Mouse (Mus musculus) spleen, adult 2 months (tissue): ENCODE results near the gene C730034F03Rik. TPM values are rescaled to one million over a fixed set of nuclear protein-coding genes. Genes with fewer than 3 reads are reported as not detected.
A peak's percentile ranks its signal among the peaks of the same experiment; 100 is the strongest.

Experiments used
- DNase-seq, 2 experiments: peaks; one replicate each; pipeline versions ENCODE4 v3.0.0 to v3.0.0-alpha.2; 2012 to 2021; ENCODE audit warnings: low spot score in 2 of 2, low read depth in 1 of 2
- H3K27ac ChIP-seq: fragments of 200-500 bp; 2 replicates; pipeline ENCODE4 v1.5.1; 2012; ENCODE audit warnings: low read length, inconsistent platforms; ENCODE audit not compliant: insufficient read depth
- H3K27me3 ChIP-seq: fragments of 200-500 bp; 2 replicates; pipeline ENCODE4 v1.6.1; 2012; ENCODE audit warnings: mild to moderate bottlenecking, moderate library complexity, low read length, inconsistent platforms; ENCODE audit not compliant: control insufficient read depth, insufficient read depth
- H3K36me3 ChIP-seq: fragments of 200-500 bp; 2 replicates; pipeline ENCODE4 v1.6.1; 2012; ENCODE audit warnings: mild to moderate bottlenecking, low read length, inconsistent platforms; ENCODE audit not compliant: control insufficient read depth, insufficient read depth
- H3K4me1 ChIP-seq: fragments of 200-500 bp; 2 replicates; pipeline ENCODE4 v1.6.1; 2011; ENCODE audit warnings: inconsistent platforms; ENCODE audit not compliant: control insufficient read depth, insufficient read depth, insufficient read length
- H3K4me3 ChIP-seq: fragments of 200-500 bp; 2 replicates; pipeline ENCODE4 v1.5.1; 2011; ENCODE audit warnings: mild to moderate bottlenecking, inconsistent platforms; ENCODE audit not compliant: insufficient read depth, insufficient read length; ENCODE audit errors: extremely low read depth
- CTCF ChIP-seq: fragments of 200-500 bp; IDR thresholded peaks from 2 replicates; pipeline ENCODE4 v1.5.1; 2011; ENCODE audit warnings: mild to moderate bottlenecking, inconsistent platforms; ENCODE audit not compliant: insufficient read depth, insufficient read length, insufficient replicate concordance; ENCODE audit errors: extremely low read depth
- POLR2A ChIP-seq: fragments of 200-500 bp; IDR thresholded peaks from 2 replicates; pipeline ENCODE4 v1.6.1; 2011; ENCODE audit warnings: low read depth, low read length, inconsistent platforms
- WGBS: fragments of 180-500 bp; shearing (Covaris S2); methylation state at CpG from one replicate; pipeline ENCODE4 v1.1.7; 2018; 5-methylcytosine and 5-hydroxymethylcytosine counted together
- polyA plus RNA-seq: library from polyadenylated mRNA; depleted of rRNA; stranded (reverse); fragments of >200 nt; gene quantifications from 2 replicates; pipeline ENCODE4 v1.2.3, GENCODE M21; 2012

C730034F03Rik gene
- polyA plus RNA-seq, 1 experiment, result 0.82 TPM

DNA sequence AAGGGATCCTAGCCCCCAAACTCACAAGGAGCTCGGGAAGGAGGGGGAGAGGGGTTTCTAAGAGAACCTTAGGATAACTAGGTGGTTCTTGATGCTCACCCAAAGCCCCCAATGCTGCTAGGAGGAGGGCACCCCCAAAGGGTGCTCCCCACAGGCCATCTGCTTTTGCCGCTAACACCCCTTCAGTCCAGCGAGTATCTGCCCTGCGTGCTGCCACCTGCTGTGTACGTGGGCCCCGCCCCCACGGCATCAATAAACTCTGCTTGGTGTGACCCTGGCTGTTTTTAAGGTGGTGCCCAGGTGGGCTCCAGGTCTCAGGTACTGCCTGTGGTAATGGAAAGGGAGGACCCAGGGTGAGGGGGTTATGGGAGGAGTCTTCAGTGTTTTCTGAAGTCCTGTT, 32.8 kb downstream of the C730034F03Rik start:
- Histone ChIP-seq H3K27me3 (0 out of 2 replicates have a peak, but pooled peaks cover 1% of the 10 kb centered on the region), H3K36me3 (no peaks in the 10 kb centered on the region)
- TF ChIP-seq POLR2A, result no peak
- TF ChIP-seq CTCF, result no peak

DNA sequence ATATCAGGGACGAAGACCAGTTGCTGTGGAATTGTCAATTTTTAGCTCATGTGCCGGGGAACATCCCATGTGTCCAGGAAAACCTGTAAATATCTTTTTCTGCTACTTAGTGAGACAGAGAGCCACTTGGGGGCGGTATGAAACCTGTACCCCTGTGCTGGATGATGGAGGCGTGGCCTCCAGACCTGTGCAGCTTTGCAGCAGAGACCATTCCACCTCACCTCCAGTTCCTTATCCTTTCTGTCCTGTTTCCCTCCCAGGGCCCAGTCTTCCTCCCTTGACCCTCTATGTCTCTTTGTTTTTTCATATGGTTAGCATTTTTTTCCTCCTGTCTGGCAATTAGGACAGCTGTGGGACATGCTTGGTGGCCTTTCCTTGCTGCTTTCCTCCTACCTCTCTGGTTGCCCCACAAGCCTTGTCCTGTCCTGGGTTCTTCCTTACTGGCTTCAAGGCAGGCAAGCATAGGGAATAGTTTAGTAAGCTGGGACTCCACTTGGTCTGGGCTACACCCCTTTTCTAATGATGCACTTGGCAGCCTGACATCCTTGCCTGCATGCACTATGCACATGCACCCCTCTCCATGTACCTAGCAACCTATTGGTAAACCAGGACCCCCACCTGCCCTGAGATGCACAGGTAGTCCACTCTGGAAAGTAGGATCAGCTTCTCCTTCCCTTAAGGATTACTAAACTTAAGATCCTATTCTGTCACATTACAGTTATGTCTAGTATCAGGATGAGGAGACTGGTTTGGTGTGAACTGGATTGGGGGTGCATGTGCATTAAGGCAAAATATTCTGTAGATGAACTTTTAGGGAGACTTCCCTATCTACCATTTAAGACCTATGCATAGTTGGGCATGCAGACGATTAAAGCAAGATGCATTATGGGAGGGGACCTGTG, 34.2 kb downstream of the C730034F03Rik start:
- Histone ChIP-seq H3K4me3 (no peak overlapping the region), H3K27me3 (0 out of 2 replicates have a peak, but pooled peaks cover 1% of the 10 kb centered on the region), H3K36me3 (no peaks in the 10 kb centered on the region), H3K27ac (no peak overlapping the region), H3K4me1 (peaks cover 5% of the 10 kb centered on the region; the same call in 1 of the 2 replicates)
- TF ChIP-seq CTCF (no peak), POLR2A (no peak)
- WGBS, result 41% methylated on average over 5 of the region's 5 CpGs
- DNase-seq, result no peak

More for the DNA sequence above, 32.8 kb downstream of the C730034F03Rik start:
- DNase-seq, result no peak
- WGBS, result 80% methylated on average over 7 of the region's 7 CpGs
- Histone ChIP-seq H3K27ac (no peak overlapping the region), H3K4me1 (peaks cover 6% of the 10 kb centered on the region; the same call in 1 of the 2 replicates), H3K4me3 (no peak overlapping the region)

DNA sequence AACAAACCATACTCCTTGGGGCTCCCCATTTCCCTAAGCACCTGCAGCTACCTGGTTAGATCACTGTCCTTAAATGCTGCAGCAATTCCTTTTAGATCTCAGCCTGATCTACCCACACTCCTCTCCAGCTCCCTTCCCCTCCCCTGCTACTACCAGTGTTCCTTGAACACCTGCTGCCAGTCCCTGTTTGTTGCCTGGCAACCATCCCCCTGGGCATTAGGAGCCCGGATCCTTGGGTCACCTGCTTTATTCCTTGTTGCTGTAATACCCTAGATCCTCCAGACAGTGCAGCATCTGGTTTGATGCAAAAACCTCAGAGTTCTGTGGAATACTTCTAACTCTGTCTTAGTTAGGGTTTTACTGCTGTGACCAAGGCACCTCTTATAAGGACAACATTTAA, 35.7 kb downstream of the C730034F03Rik start:
- TF ChIP-seq CTCF (no peak), POLR2A (no peak)
- H3K4me3 ChIP-seq, result no peak overlapping the region
- H3K4me1 ChIP-seq, result no peaks in the 10 kb centered on the region
- H3K27ac ChIP-seq, result no peak overlapping the region
- H3K36me3 ChIP-seq, result no peaks in the 10 kb centered on the region
- 33% methylated on average over 1 of the region's 1 CpGs for WGBS
- no peak for DNase-seq
- H3K27me3 ChIP-seq, result 0 out of 2 replicates have a peak, but pooled peaks cover 1% of the 10 kb centered on the region

DNA sequence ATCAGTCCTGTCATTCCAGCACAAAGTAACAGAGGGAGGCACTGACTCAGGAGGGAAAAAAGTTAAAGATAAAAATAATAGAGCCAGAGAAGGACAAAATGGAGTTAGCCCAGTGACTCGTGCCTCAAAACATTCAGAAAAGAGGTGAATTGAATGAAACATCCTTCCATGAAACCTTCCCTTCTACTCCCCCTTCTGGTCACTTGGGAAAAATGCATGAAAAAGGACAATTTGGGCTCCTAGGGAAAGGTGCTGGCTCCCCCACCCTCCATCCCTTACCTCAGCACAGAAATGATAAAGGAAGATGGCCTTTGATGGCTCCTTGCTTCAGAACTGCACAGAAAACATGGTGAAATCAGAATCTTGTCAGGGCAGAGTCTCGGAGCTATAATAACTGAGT, 39.2 kb downstream of the C730034F03Rik start:
- Histone ChIP-seq H3K4me1 (no peaks in the 10 kb centered on the region), H3K27me3 (0 out of 2 replicates have a peak, but pooled peaks cover 1% of the 10 kb centered on the region), H3K27ac (no peak overlapping the region), H3K36me3 (peaks cover 1% of the 10 kb centered on the region; the same call in 1 of the 2 replicates), H3K4me3 (no peak overlapping the region)
- 33% methylated on average over 2 of the region's 2 CpGs for WGBS
- peak; percentile 1; the same call in 1 of the 2 replicates for TF ChIP-seq CTCF
- TF ChIP-seq POLR2A, result no peak
- DNase-seq, result no peak

DNA sequence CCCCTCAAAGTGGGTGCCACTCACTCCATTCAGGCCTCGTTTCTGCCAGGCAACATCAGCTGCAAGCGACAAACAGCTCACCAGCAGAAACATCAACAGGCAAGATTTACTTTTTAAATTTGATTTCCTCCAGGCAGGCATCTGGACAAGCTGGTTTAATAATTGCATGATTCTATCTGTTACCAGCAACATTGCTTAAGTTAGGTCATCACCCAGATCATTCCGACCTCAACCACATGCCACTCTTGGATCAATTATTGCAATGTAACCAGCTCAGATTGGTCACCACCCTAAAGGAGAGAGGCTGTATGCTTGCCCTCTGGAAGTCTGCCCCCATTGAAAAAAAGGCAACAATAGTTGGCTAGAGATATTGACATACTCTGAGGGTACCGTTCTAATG, 42.1 kb downstream of the C730034F03Rik start:
- DNase-seq, result no peak

DNA sequence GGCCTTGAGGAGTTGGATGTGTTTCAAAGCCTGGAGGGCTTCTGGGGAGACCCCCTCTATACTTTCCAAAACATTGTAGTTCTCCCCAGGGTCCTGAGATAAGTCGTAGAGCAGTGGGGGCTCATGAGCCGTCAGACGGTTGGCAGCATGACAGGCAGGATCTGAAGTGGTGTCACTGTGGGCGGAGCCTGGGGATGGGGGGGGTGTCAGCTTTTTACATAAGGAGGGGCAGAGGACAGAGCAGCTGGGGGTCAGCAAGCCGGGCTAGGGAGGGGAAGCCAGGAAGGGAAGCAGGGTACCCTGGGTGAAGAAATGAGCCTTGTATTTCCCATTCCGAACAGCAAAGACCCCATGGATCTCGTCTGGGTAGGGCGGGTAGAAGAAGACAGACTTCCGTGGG, 44.0 kb downstream of the C730034F03Rik start:
- no peak for DNase-seq
- Histone ChIP-seq H3K4me1 (peaks cover 4% of the 10 kb centered on the region; the same call in 1 of the 2 replicates), H3K4me3 (no peak overlapping the region), H3K27ac (no peak overlapping the region), H3K36me3 (peaks cover 1% of the 10 kb centered on the region; the same call in 1 of the 2 replicates), H3K27me3 (no peaks in the 10 kb centered on the region)
- TF ChIP-seq CTCF, result no peak
- TF ChIP-seq POLR2A, result no peak
- 87% methylated on average over 9 of the region's 9 CpGs for WGBS

More for the DNA sequence above, 42.1 kb downstream of the C730034F03Rik start:
- peaks cover 4% of the 10 kb centered on the region; the same call in 1 of the 2 replicates for H3K4me1 ChIP-seq
- peaks cover 1% of the 10 kb centered on the region; the same call in 1 of the 2 replicates for H3K36me3 ChIP-seq
- H3K27me3 ChIP-seq, result no peaks in the 10 kb centered on the region
- no peak overlapping the region for H3K4me3 ChIP-seq
- no peak overlapping the region for H3K27ac ChIP-seq
- TF ChIP-seq CTCF (no peak), POLR2A (no peak)
- WGBS, result 85% methylated on average over 4 of the region's 4 CpGs
